Mouse (Mus musculus) C2C12 (cell line): ENCODE results near the gene Armcx4. TPM values are rescaled to one million over a fixed set of nuclear protein-coding genes. Genes with fewer than 3 reads are reported as not detected.

ENCODE experiments used
- H3K27me3 ChIP-seq: one replicate; pipeline ENCODE4 v1.6.1; 2011; ENCODE audit not compliant: control insufficient read depth, insufficient read depth, insufficient read length
- H3K36me3 ChIP-seq: one replicate; pipeline ENCODE4 v1.6.1; 2011; ENCODE audit not compliant: control insufficient read depth, insufficient read depth
- H3K4me3 ChIP-seq: one replicate; pipeline ENCODE4 v1.5.1; 2011; ENCODE audit warnings: mild to moderate bottlenecking, control low read depth; ENCODE audit not compliant: poor library complexity, insufficient read depth, severe bottlenecking
- H3K79me2 ChIP-seq: one replicate; pipeline ENCODE4 v1.6.1; 2011; ENCODE audit not compliant: control insufficient read depth, insufficient read depth
- H3K79me3 ChIP-seq: one replicate; pipeline ENCODE4 v1.6.1; 2011; ENCODE audit warnings: low read depth, control low read depth
- H3ac ChIP-seq: one replicate; pipeline ENCODE3; 2011; ENCODE audit warnings: low read depth; ENCODE audit not compliant: control insufficient read depth, insufficient read length
- CEBPB ChIP-seq: IDR thresholded peaks from one replicate; pipeline ENCODE4 v1.6.1; 2011; ENCODE audit warnings: low read depth, mild to moderate bottlenecking, control low read depth, moderate library complexity
- CTCF ChIP-seq: IDR thresholded peaks from one replicate; pipeline ENCODE4 v1.5.1; 2011; ENCODE audit not compliant: control insufficient read depth, insufficient read depth, insufficient read length
- FOSL1 ChIP-seq: IDR thresholded peaks from one replicate; pipeline ENCODE4 v1.8.0; 2011; ENCODE audit warnings: mild to moderate bottlenecking, low read length; ENCODE audit not compliant: poor library complexity, insufficient read depth, severe bottlenecking
- MAX ChIP-seq: IDR thresholded peaks from one replicate; pipeline ENCODE4 v1.6.1; 2011; ENCODE audit warnings: mild to moderate bottlenecking, control low read depth
- MYOD1 ChIP-seq: IDR thresholded peaks from one replicate; pipeline ENCODE4 v1.6.1; 2011; ENCODE audit warnings: low read depth; ENCODE audit not compliant: control insufficient read depth, insufficient read length
- MYOG ChIP-seq: IDR thresholded peaks from one replicate; pipeline ENCODE4 v1.6.1; 2011; ENCODE audit not compliant: control insufficient read depth, insufficient read length; ENCODE audit errors: extremely low read depth
- USF1 ChIP-seq: IDR thresholded peaks from one replicate; pipeline ENCODE4 v1.6.1; 2011; ENCODE audit warnings: low read depth, mild to moderate bottlenecking, control low read depth, moderate library complexity
- polyA plus RNA-seq: library from polyadenylated mRNA; unstranded; fragments of >200 nt; fragmentation: generic; extraction: Trizol; gene quantifications from one replicate; pipeline ENCODE4 v1.2.1, GENCODE M21; 2012; ENCODE audit warnings: missing spikeins

Armcx4 gene
- polyA plus RNA-seq, 1 experiment, result 2.7 TPM

GRCm38 (mm10) chrX:134729778-134730177, 43.5 kb downstream of the Armcx4 start:
- no peak for TF ChIP-seq USF1
- TF ChIP-seq MYOG, result no peak
- TF ChIP-seq CEBPB, result no peak
- no peak for TF ChIP-seq MAX
- no peak for TF ChIP-seq CTCF
- no peak for TF ChIP-seq MYOD1
- no peak for TF ChIP-seq FOSL1
- peak overlapping the region; percentile 23 for H3ac ChIP-seq
- H3K36me3 ChIP-seq, result no peaks in the 10 kb centered on the region
- H3K27me3 ChIP-seq, result no peaks in the 10 kb centered on the region
- no peak overlapping the region for H3K4me3 ChIP-seq
- no peaks in the 10 kb centered on the region for H3K79me3 ChIP-seq
- no peaks in the 10 kb centered on the region for H3K79me2 ChIP-seq

GRCm38 (mm10) chrX:134737796-134738195, 51.5 kb downstream of the Armcx4 start:
- no peaks in the 10 kb centered on the region for H3K79me2 ChIP-seq
- no peaks in the 10 kb centered on the region for H3K27me3 ChIP-seq
- no peaks in the 10 kb centered on the region for H3K79me3 ChIP-seq
- H3K36me3 ChIP-seq, result no peaks in the 10 kb centered on the region
- H3ac ChIP-seq, result no peak overlapping the region
- H3K4me3 ChIP-seq, result no peak overlapping the region
- TF ChIP-seq MYOG (no peak), CTCF (no peak), MYOD1 (no peak), FOSL1 (no peak), CEBPB (no peak), USF1 (no peak), MAX (no peak)

GRCm38 (mm10) chrX:134739160-134739559, 52.8 kb downstream of the Armcx4 start:
- no peak for TF ChIP-seq USF1
- no peak for TF ChIP-seq CEBPB
- no peak for TF ChIP-seq FOSL1
- no peak for TF ChIP-seq MAX
- no peak for TF ChIP-seq MYOD1
- no peak for TF ChIP-seq CTCF
- Histone ChIP-seq H3K79me2 (no peaks in the 10 kb centered on the region), H3K79me3 (no peaks in the 10 kb centered on the region), H3K36me3 (no peaks in the 10 kb centered on the region), H3K27me3 (no peaks in the 10 kb centered on the region), H3ac (no peak overlapping the region), H3K4me3 (no peak overlapping the region)

GRCm38 (mm10) chrX:134741862-134742261, 55.5 kb downstream of the Armcx4 start:
- no peaks in the 10 kb centered on the region for H3K79me2 ChIP-seq
- H3K36me3 ChIP-seq, result no peaks in the 10 kb centered on the region
- H3ac ChIP-seq, result no peak overlapping the region
- no peaks in the 10 kb centered on the region for H3K27me3 ChIP-seq
- TF ChIP-seq USF1 (no peak), FOSL1 (no peak), MYOD1 (no peak), MYOG (no peak), CEBPB (no peak), CTCF (no peak), MAX (no peak)
- no peak overlapping the region for H3K4me3 ChIP-seq
- H3K79me3 ChIP-seq, result no peaks in the 10 kb centered on the region

Other genes starting within 250 kb of the Armcx4 start
- not detected for gene Taf7l, start 210.0 kb upstream of the Armcx4 start, polyA plus RNA-seq
- gene Timm8a1, start 144.7 kb upstream of the Armcx4 start, polyA plus RNA-seq, result 44.6 TPM
- not detected for gene Btk, start 102.9 kb upstream of the Armcx4 start, polyA plus RNA-seq
- gene Rpl36a, start 100.9 kb upstream of the Armcx4 start, polyA plus RNA-seq, result 1,745 TPM
- gene Gla, start 85.4 kb upstream of the Armcx4 start, polyA plus RNA-seq, result 6.4 TPM
- 26.2 TPM for gene Hnrnph2, start 85.3 kb upstream of the Armcx4 start, polyA plus RNA-seq
- 2.7 TPM for gene Armcx1, start 31.4 kb downstream of the Armcx4 start, polyA plus RNA-seq
- 6.0 TPM for gene Armcx6, start 64.9 kb downstream of the Armcx4 start, polyA plus RNA-seq
- gene Armcx3, start 70.1 kb downstream of the Armcx4 start, polyA plus RNA-seq, result 14.0 TPM
- 55.5 TPM for gene Armcx2, start 122.7 kb downstream of the Armcx4 start, polyA plus RNA-seq